Mouse (Mus musculus): ENCODE measurements at regions not wholly inside any gene's neighbourhood (a gene's known extent, or its start where the extent isn't known, plus 50 kb on each side); places are given as distances from the start of the nearest gene placed in this dataset.

GRCm38 (mm10) chr2:179192906-179193496, 249.2 kb upstream of the Cdh4 start:
- Histone ChIP-seq H3K9ac (ENCODE audit: low read depth, low read length, severe bottlenecking) (no peak overlapping the region), H3K4me1 (ENCODE audit: control insufficient read depth, insufficient read depth, low read length) (no peaks in the 10 kb centered on the region), H3K27ac (replicated peaks; ENCODE audit: low read depth, low read length) (no peak overlapping the region), H3K4me2 (replicated peaks; ENCODE audit: low read depth, low read length, severe bottlenecking) (no peak overlapping the region), H3K4me3 (replicated peaks; ENCODE audit: low read length) (no peak overlapping the region), H3K27me3 (ENCODE audit: control insufficient read depth, insufficient read depth, low read length) (no peaks in the 10 kb centered on the region), H3K36me3 (ENCODE audit: control insufficient read depth, insufficient read depth, low read length) (no peaks in the 10 kb centered on the region), H3K9me3 (ENCODE audit: control insufficient read depth, low read length) (no peaks in the 10 kb centered on the region)
- ATAC-seq (ENCODE audit: low FRiP score, low read depth), result no peak
- no peak for TF ChIP-seq POLR2A (IDR thresholded peaks at IDR 0.05; ENCODE audit: borderline replicate concordance, extremely low read depth, insufficient read depth, insufficient read length)
- 78% methylated on average over 6 of the region's 6 CpGs for WGBS
- DNase-seq (ENCODE audit: low spot score), result no peak

GRCm38 (mm10) chr2:179193507-179194160, 248.6 kb upstream of the Cdh4 start:
- 45% methylated on average over 9 of the region's 9 CpGs for WGBS
- ATAC-seq (ENCODE audit: low FRiP score, low read depth) (peak; percentile 86), DNase-seq (ENCODE audit: low spot score) (peak; percentile 94)
- H3K4me1 ChIP-seq (ENCODE audit: control insufficient read depth, insufficient read depth, low read length), result no peaks in the 10 kb centered on the region
- H3K27me3 ChIP-seq (ENCODE audit: control insufficient read depth, insufficient read depth, low read length), result no peaks in the 10 kb centered on the region
- no peak overlapping the region for H3K4me3 ChIP-seq (replicated peaks; ENCODE audit: low read length)
- no peak overlapping the region for H3K9ac ChIP-seq (ENCODE audit: low read depth, low read length, severe bottlenecking)
- no peaks in the 10 kb centered on the region for H3K9me3 ChIP-seq (ENCODE audit: control insufficient read depth, low read length)
- no peak overlapping the region for H3K27ac ChIP-seq (replicated peaks; ENCODE audit: low read depth, low read length)
- TF ChIP-seq POLR2A (IDR thresholded peaks at IDR 0.05; ENCODE audit: borderline replicate concordance, extremely low read depth, insufficient read depth, insufficient read length), result no peak
- no peak overlapping the region for H3K4me2 ChIP-seq (replicated peaks; ENCODE audit: low read depth, low read length, severe bottlenecking)
- H3K36me3 ChIP-seq (ENCODE audit: control insufficient read depth, insufficient read depth, low read length), result no peaks in the 10 kb centered on the region

GRCm38 (mm10) chr2:179197471-179197870, 244.8 kb upstream of the Cdh4 start:
- DNase-seq (ENCODE audit: low spot score), result no peak

GRCm38 (mm10) chr2:179200495-179200894, 241.7 kb upstream of the Cdh4 start:
- ATAC-seq (ENCODE audit: low FRiP score, low read depth) (no peak; the same call in 1 of the 2 replicates), DNase-seq (ENCODE audit: low spot score) (peak; percentile 77)
- Histone ChIP-seq H3K4me1 (ENCODE audit: control insufficient read depth, insufficient read depth, low read length) (no peaks in the 10 kb centered on the region), H3K9ac (ENCODE audit: low read depth, low read length, severe bottlenecking) (no peak overlapping the region), H3K36me3 (ENCODE audit: control insufficient read depth, insufficient read depth, low read length) (no peaks in the 10 kb centered on the region), H3K9me3 (ENCODE audit: control insufficient read depth, low read length) (no peaks in the 10 kb centered on the region), H3K4me2 (replicated peaks; ENCODE audit: low read depth, low read length, severe bottlenecking) (no peak overlapping the region), H3K4me3 (replicated peaks; ENCODE audit: low read length) (no peak overlapping the region), H3K27ac (replicated peaks; ENCODE audit: low read depth, low read length) (no peak overlapping the region), H3K27me3 (ENCODE audit: control insufficient read depth, insufficient read depth, low read length) (no peaks in the 10 kb centered on the region)
- WGBS, result 9% methylated on average over 5 of the region's 6 CpGs
- no peak for TF ChIP-seq POLR2A (IDR thresholded peaks at IDR 0.05; ENCODE audit: borderline replicate concordance, extremely low read depth, insufficient read depth, insufficient read length)

More at GRCm38 (mm10) chr2:179197471-179197870, 244.8 kb upstream of the Cdh4 start:
- Histone ChIP-seq H3K9ac (ENCODE audit: low read depth, low read length, severe bottlenecking) (no peak overlapping the region), H3K9me3 (ENCODE audit: control insufficient read depth, low read length) (no peaks in the 10 kb centered on the region), H3K4me1 (ENCODE audit: control insufficient read depth, insufficient read depth, low read length) (no peaks in the 10 kb centered on the region), H3K36me3 (ENCODE audit: control insufficient read depth, insufficient read depth, low read length) (no peaks in the 10 kb centered on the region), H3K4me2 (replicated peaks; ENCODE audit: low read depth, low read length, severe bottlenecking) (no peak overlapping the region), H3K4me3 (replicated peaks; ENCODE audit: low read length) (no peak overlapping the region), H3K27me3 (ENCODE audit: control insufficient read depth, insufficient read depth, low read length) (no peaks in the 10 kb centered on the region), H3K27ac (replicated peaks; ENCODE audit: low read depth, low read length) (no peak overlapping the region)
- 100% methylated on average over 1 of the region's 1 CpGs for WGBS
- no peak for TF ChIP-seq POLR2A (IDR thresholded peaks at IDR 0.05; ENCODE audit: borderline replicate concordance, extremely low read depth, insufficient read depth, insufficient read length)
- ATAC-seq (ENCODE audit: low FRiP score, low read depth), result no peak

- Histone ChIP-seq H3K4me2 (replicated peaks; ENCODE audit: low read depth, low read length, severe bottlenecking) (no peak overlapping the region), H3K9ac (ENCODE audit: low read depth, low read length, severe bottlenecking) (no peak overlapping the region), H3K27ac (replicated peaks; ENCODE audit: low read depth, low read length) (no peak overlapping the region), H3K4me1 (ENCODE audit: control insufficient read depth, insufficient read depth, low read length) (no peaks in the 10 kb centered on the region), H3K4me3 (replicated peaks; ENCODE audit: low read length) (no peak overlapping the region), H3K9me3 (ENCODE audit: control insufficient read depth, low read length) (no peaks in the 10 kb centered on the region), H3K27me3 (ENCODE audit: control insufficient read depth, insufficient read depth, low read length) (no peaks in the 10 kb centered on the region), H3K36me3 (ENCODE audit: control insufficient read depth, insufficient read depth, low read length) (no peaks in the 10 kb centered on the region)
- DNase-seq (ENCODE audit: low spot score) (no peak), ATAC-seq (ENCODE audit: low FRiP score, low read depth) (no peak)
- 78% methylated on average over 10 of the region's 10 CpGs for WGBS
- no peak for TF ChIP-seq POLR2A (IDR thresholded peaks at IDR 0.05; ENCODE audit: borderline replicate concordance, extremely low read depth, insufficient read depth, insufficient read length)
These were observed 231.9 kb upstream of the Cdh4 start for GRCm38 (mm10) chr2:179210164-179210805.

Data from limb, embryonic 14.5 days (tissue).